Mouse (Mus musculus) liver, postnatal 0 days (tissue): Measurements from ENCODE around the gene Hnrnpul1.

ENCODE experiments used
- CTCF ChIP-seq: sonication (generic); IDR thresholded peaks from 2 replicates; pipeline ENCODE4 v1.5.1; 2016; ENCODE audit warnings: antibody characterized with exemption, low read depth
- EP300 ChIP-seq: IDR thresholded peaks from 2 replicates; pipeline ENCODE4 v1.6.1; 2016; ENCODE audit warnings: antibody characterized with exemption, low read depth, mild to moderate bottlenecking

DNA sequence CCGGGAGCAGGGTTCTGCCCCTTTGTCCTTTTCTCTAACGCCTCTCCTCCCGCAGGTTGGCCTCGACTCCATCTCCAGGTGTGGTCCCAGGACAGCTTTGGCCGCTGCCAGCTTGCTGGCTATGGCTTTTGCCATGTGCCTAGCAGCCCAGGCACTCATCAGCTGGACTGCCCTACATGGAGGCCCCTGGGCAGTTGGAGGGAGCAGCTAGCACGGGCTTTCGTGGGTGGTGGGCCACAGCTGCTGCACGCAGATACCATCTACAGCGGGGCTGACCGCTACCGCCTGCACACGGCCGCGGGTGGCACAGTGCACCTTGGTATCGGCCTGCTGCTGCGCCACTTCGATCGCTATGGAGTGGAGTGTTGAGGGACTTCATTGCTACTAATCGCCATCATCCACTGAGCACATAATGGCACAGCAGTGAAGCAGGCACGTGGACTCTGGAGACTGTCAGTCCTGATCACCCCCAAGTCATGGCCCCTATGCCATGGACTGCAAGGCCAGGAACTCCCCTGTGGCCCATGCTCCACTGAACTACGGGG, 68.6 kb downstream of the Hnrnpul1 start:
- no peak for TF ChIP-seq CTCF
- TF ChIP-seq EP300: no peak
